Mouse (Mus musculus): ENCODE data around the gene Mlec.

Gene Mlec

DNA sequence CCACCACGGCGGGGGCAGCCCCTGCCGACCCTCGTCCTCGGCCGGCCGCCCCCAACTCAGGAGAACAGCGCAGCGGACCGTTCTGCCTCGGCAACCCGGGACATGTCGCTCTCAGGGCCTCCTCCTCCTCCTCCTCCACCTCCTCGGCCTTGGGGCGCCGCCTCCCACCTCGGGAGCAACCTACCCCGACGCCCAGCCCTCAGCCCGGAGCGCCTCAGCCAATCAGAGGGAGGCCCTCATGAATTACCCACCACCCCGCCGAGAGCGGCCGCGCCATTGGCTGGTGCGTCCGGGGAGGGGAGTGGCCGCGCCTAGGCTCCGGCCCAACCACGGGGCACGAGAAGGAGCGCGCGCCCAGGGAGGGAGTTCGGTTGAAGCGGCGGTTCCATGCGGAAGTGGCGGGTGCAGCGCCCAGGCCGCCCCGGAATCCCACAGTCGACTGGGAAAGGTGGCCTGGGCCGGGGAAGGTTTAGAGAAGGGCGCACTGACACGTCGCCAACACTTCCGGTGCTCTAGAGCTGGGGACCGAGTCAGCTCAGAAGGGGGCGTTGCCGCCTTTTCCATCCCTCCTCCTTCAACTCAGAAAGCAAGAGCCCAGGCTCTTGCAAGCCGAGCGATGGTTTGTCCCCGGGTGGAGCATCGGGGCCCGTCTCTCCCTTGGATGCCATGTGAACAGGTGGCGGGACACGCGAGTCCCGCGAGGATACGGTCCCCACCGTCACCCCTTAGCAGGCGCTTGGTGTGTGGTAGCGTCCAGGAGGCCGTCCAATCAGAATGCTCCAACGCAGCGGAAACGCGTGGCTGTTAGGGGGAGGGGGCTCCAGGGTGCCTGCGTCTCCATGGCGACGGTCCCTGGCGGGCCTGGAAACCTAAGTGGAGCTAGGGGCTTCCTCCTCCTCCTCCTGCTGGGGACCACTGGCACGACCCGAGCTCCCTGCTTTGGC, at the start of gene Mlec:
TSS of gene Mlec (minus strand) at position 140 of the 944 bp plus-strand sequence.
- peak; percentile 99 for DNase-seq (ENCODE audit: low spot score)

DNA sequence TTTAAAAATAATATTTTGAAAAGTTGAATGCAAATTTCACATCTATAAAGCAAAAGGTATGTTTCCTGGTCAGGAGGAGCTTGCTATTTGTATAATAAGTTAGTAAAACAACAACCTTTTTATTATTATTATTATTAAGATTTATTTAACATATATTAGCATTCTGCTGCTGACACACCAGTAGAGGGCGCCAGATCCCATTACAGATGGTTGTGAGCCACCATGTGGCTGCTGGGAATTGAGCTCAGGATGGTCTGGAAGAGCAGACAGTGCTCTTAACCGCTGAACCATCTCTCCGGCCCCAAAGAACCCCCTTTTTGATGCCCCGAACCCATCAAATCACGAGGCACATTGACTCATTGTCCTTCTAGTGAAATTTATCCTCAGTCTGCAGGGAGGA, 49.3 kb upstream of the Mlec start:
- no peak for DNase-seq (ENCODE audit: low spot score)

- peak; percentile 59 for DNase-seq (ENCODE audit: low spot score)
Measured at GRCm38 (mm10) chr5:115204562-115205311, 46.8 kb upstream of the Mlec start.

GRCm38 (mm10) chr5:115203735-115204561, 46.0 kb upstream of the Mlec start:
- DNase-seq (ENCODE audit: low spot score): no peak

DNA sequence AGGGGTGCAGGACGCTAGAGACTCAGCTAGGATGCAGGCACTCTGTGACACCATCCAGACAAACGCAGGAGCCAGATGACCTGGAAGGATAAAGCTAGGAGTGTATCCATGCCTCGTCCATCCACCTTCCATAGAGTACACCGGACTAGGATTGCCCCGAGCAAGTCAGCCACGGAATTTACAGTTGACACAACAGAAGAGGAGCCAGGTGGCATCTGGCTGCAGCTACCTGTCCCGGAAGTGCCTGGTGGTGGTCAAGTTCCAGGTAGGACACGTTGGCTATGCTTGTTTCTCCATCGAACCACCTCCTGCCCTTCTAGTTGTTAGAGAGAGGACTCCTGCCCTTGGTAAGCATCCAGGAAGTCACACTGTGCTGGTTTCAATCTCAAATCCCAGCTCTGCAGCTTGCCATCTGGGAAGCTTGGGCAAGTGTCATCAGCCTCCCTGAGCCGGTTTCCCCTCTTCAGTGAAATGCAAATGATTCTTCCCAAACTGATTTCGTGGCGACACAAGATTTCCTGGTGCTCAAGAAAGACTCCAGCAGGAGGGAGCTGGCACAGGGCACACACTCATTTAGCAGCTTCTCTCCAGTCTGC, 36.7 kb upstream of the Mlec start:
- no peak for DNase-seq (ENCODE audit: low spot score)

- peak; percentile 62 for DNase-seq (ENCODE audit: low spot score)
Measured at GRCm38 (mm10) chr5:115193669-115194625, 36.0 kb upstream of the Mlec start, which contains the start of gene Cabp1. Gene Cabp1 (minus strand): TSS chr5:115194381.

- no peak for DNase-seq (ENCODE audit: low spot score)
Measured at GRCm38 (mm10) chr5:115193226-115193625, 35.2 kb upstream of the Mlec start.

- no peak for DNase-seq (ENCODE audit: low spot score)
Measured at GRCm38 (mm10) chr5:115192828-115193195, 34.8 kb upstream of the Mlec start.

GRCm38 (mm10) chr5:115191880-115192827, 34.2 kb upstream of the Mlec start:
- DNase-seq (ENCODE audit: low spot score): no peak

DNA sequence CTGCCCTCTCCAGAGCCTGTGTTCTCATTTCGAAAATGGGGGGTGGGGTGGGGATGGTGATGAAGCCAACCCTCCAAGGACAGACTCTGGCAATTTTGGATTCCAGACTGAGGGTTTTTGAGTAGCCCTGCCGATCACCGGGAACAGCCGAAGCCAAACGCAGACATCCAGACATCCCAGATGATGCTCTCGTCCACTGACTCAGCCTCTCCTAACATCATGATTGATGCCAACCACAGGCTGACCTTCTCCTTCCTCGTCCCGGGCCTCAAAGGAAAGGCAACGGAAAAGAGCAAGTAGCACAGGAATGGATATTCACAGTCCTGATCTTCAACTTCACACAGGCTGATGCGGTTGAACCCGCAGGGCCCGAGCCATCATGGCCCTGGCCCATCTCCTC, 32.1 kb upstream of the Mlec start:
- DNase-seq (ENCODE audit: low spot score): no peak

GRCm38 (mm10) chr5:115188824-115189223, 30.8 kb upstream of the Mlec start:
- DNase-seq (ENCODE audit: low spot score): no peak

DNA sequence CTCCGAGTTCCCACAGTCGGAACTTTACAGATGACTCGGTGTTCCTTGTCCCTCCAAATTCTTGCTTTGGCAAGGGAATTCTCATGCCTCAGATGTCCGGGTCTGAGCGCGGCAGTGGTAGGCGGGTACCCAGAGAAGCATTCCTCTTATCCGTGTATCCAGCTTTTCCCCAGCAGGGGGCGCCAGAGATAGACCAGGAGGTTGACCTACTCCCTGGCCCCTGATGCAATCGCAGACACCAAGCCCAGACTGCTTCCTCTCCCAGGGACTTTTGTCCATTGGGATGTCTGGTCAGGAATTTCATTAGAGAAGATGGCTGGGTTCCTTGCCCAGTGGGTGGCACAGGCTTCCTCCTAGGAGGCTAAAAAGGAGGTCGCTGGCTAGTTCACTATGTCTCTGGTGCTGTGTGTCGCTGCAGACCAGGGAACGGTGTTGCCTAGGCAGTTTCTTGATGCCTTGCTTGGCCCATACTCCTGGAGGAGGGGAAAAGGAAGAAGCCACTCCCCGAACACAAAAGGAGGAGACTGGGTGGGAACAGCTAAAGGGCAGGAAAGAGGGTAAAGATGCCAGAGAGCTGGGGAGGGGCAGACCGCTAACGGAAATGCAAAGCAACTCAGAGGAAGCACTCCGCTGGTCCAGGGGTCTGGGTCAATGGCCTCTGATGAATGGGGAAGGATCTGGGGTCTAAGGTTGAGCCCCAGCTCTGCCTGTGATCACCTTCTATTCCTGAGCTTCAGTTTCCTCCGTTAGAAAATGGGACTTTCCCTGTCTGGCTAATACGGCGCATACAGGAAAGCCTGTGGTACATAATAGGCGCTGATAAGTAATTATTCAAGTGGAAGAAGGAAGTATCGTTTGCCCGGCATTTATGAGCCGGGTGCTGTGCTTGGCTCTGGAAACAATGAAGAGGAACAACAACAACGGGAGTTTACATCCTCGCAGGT, 29.5 kb upstream of the Mlec start:
- DNase-seq (ENCODE audit: low spot score): peak; percentile 94

DNA sequence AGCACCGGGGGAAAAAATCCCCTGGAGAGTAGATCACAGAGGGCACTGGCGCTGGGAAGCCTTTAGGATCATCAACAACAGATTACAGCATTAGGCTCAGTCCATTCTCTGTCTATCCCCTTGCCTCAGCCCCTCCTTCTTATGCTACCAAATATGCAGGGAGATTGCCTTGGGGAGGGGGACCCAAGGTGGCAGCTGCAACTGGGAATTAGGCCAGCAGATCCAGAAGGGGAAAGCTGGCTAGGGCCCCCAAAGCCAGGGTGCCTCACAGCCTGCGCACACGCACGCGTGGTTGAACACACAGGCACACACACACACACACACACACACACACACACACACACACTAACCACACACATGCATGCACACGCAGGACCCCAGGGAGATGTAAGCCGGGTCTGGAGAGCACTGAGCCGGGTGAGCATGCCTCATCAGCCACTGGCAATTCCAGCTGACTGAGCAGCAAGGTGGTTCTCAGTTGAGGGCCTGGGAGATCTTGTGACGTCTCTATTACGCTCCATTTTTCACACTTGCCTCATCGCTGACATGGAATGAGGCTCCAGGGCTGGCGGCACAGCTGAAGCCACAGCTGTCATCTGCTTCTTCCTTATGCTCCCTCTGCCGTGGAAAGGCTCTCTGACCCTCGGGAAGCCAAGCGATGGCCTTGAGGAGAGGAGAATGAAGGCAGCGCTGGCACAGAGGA, 28.5 kb upstream of the Mlec start:
- DNase-seq (ENCODE audit: low spot score): peak; percentile 37

- peak; percentile 51 for DNase-seq (ENCODE audit: low spot score)
Measured at GRCm38 (mm10) chr5:115184726-115185125, 26.7 kb upstream of the Mlec start.

GRCm38 (mm10) chr5:115183482-115183881, 25.5 kb upstream of the Mlec start:
- DNase-seq (ENCODE audit: low spot score): no peak

GRCm38 (mm10) chr5:115182925-115183324, 24.9 kb upstream of the Mlec start:
- DNase-seq (ENCODE audit: low spot score): no peak

GRCm38 (mm10) chr5:115181248-115181940, 23.4 kb upstream of the Mlec start:
- DNase-seq (ENCODE audit: low spot score): no peak
